Mouse (Mus musculus) CH12.LX (cell line): ENCODE results near the gene Pdhx.

Source experiments
- CTCF ChIP-seq, 2 experiments: IDR thresholded peaks in 1 of 2; conservative IDR thresholded peaks in 1 of 2; 2 replicates each; pipeline ENCODE4 v1.5.1; 2011 to 2012; ENCODE audit warnings: low read depth in 2 of 2, low read length in 2 of 2, improper control_type of control experiment in 1 of 2, inconsistent platforms in 1 of 2, mild to moderate bottlenecking in 1 of 2, moderate library complexity in 1 of 2
- PAX5 ChIP-seq: IDR thresholded peaks from 2 replicates; pipeline ENCODE4 v1.6.1; 2012; ENCODE audit warnings: low read length, inconsistent platforms, mixed read lengths
- POLR2A ChIP-seq: IDR thresholded peaks from 2 replicates; pipeline ENCODE4 v1.6.1; 2011; ENCODE audit warnings: low read depth, mild to moderate bottlenecking, improper control_type of control experiment, low read length
- USF1 ChIP-seq: IDR thresholded peaks from 2 replicates; pipeline ENCODE4 v1.6.1; 2014; ENCODE audit warnings: low read depth, mild to moderate bottlenecking, inconsistent platforms, low read length, improper control_type of control experiment

- no peak for TF ChIP-seq CTCF (conservative IDR thresholded peaks at IDR 0.05 in 1 of 2, IDR thresholded peaks at IDR 0.05 in 1 of 2; ENCODE audit: low read depth in 2 of 2, low read length in 2 of 2)
- TF ChIP-seq POLR2A: no peak
- TF ChIP-seq USF1: no peak
- TF ChIP-seq PAX5: no peak
Observed at GRCm38 (mm10) chr2:103058266-103058665, 15.0 kb downstream of the Pdhx start.
